Mouse (Mus musculus) c-Kit-positive CD71-positive TER-119-negative erythroid progenitor cells, embryonic 14.5 days (primary cell): ENCODE measurements around the gene Adamts7.
A peak's percentile ranks its signal among the peaks of the same experiment; 100 is the strongest.

Experiments
- DNase-seq: peaks from one replicate; pipeline ENCODE4 v3.0.0-alpha.2; 2013; ENCODE audit warnings: low read depth

Adamts7 gene

GRCm38 (mm10) chr9:90197866-90198383 lies 35.1 kb downstream of the Adamts7 start:
- DNase-seq = no peak

GRCm38 (mm10) chr9:90198531-90199449 lies 35.9 kb downstream of the Adamts7 start:
- DNase-seq = no peak

GRCm38 (mm10) chr9:90199611-90200010 lies 36.7 kb downstream of the Adamts7 start:
- no peak for DNase-seq

- no peak for DNase-seq
These were observed 37.6 kb downstream of the Adamts7 start for GRCm38 (mm10) chr9:90200501-90200900.

- DNase-seq = no peak
These were observed 38.2 kb downstream of the Adamts7 start for GRCm38 (mm10) chr9:90201096-90201495.

- no peak for DNase-seq
These were observed 38.7 kb downstream of the Adamts7 start for GRCm38 (mm10) chr9:90201541-90201940.

- no peak for DNase-seq
These were observed 40.4 kb downstream of the Adamts7 start for GRCm38 (mm10) chr9:90203233-90203632.

GRCm38 (mm10) chr9:90204396-90204915 lies 41.6 kb downstream of the Adamts7 start:
- DNase-seq = no peak

GRCm38 (mm10) chr9:90206500-90206899 lies 43.6 kb downstream of the Adamts7 start:
- DNase-seq = peak; percentile 76

- DNase-seq = no peak
These were observed 44.9 kb downstream of the Adamts7 start for GRCm38 (mm10) chr9:90207808-90208207.

- no peak for DNase-seq
These were observed 45.8 kb downstream of the Adamts7 start for GRCm38 (mm10) chr9:90208655-90209054.

- DNase-seq = no peak
These were observed 50.3 kb downstream of the Adamts7 start for GRCm38 (mm10) chr9:90213127-90213526.

GRCm38 (mm10) chr9:90216259-90217001 lies 53.6 kb downstream of the Adamts7 start:
- no peak for DNase-seq

GRCm38 (mm10) chr9:90217501-90217900 lies 54.6 kb downstream of the Adamts7 start:
- no peak for DNase-seq

- no peak for DNase-seq
These were observed 59.4 kb downstream of the Adamts7 start for GRCm38 (mm10) chr9:90222275-90222674.

- DNase-seq = no peak
These were observed 63.3 kb downstream of the Adamts7 start for GRCm38 (mm10) chr9:90226081-90226741.

- DNase-seq = no peak
These were observed 63.9 kb downstream of the Adamts7 start for GRCm38 (mm10) chr9:90226742-90227096.

- DNase-seq = no peak
These were observed 64.3 kb downstream of the Adamts7 start for GRCm38 (mm10) chr9:90227171-90227570.

- DNase-seq = no peak
These were observed 70.2 kb downstream of the Adamts7 start for GRCm38 (mm10) chr9:90232781-90233690.

GRCm38 (mm10) chr9:90233906-90234419 lies 71.1 kb downstream of the Adamts7 start:
- no peak for DNase-seq

- DNase-seq = no peak
These were observed 71.9 kb downstream of the Adamts7 start for GRCm38 (mm10) chr9:90234786-90235185.
